Mouse (Mus musculus): ENCODE results near the gene Gsk3b.
"Not testable (repeated sequence)": the region's sequence is repeated elsewhere in the genome, so short reads cannot be mapped to it uniquely, and the experiment has no call there.

The Gsk3b gene

GRCm38 (mm10) chr16:38088629-38089446, at the start of gene Gsk3b:
Gene Gsk3b (plus strand): TSS chr16:38089001.
- DNase-seq (ENCODE audit: low read depth, low spot score) = peak; percentile 100

- DNase-seq (ENCODE audit: low read depth, low spot score) = no peak
Observed at GRCm38 (mm10) chr16:38042160-38042559, 46.6 kb upstream of the Gsk3b start.

GRCm38 (mm10) chr16:38044551-38044950, 44.2 kb upstream of the Gsk3b start:
- DNase-seq (ENCODE audit: low read depth, low spot score) = no peak

GRCm38 (mm10) chr16:38047781-38048558, 40.8 kb upstream of the Gsk3b start:
- no peak for DNase-seq (ENCODE audit: low read depth, low spot score)

GRCm38 (mm10) chr16:38057898-38058297, 30.9 kb upstream of the Gsk3b start:
- DNase-seq (ENCODE audit: low read depth, low spot score) = no peak

- DNase-seq (ENCODE audit: low read depth, low spot score) = no peak
Observed at GRCm38 (mm10) chr16:38058836-38059235, 30.0 kb upstream of the Gsk3b start.

GRCm38 (mm10) chr16:38059631-38060030, 29.2 kb upstream of the Gsk3b start:
- no peak for DNase-seq (ENCODE audit: low read depth, low spot score)

- not testable (repeated sequence) for DNase-seq (ENCODE audit: low read depth, low spot score)
Observed at GRCm38 (mm10) chr16:38073859-38074631, 14.8 kb upstream of the Gsk3b start.

GRCm38 (mm10) chr16:38080201-38080600, 8.6 kb upstream of the Gsk3b start:
- no peak for DNase-seq (ENCODE audit: low read depth, low spot score)

GRCm38 (mm10) chr16:38087231-38087630, 1.6 kb upstream of the Gsk3b start:
- no peak for DNase-seq (ENCODE audit: low read depth, low spot score)

- DNase-seq (ENCODE audit: low read depth, low spot score) = no peak
Observed at GRCm38 (mm10) chr16:38087645-38088125, 1.1 kb upstream of the Gsk3b start.

- no peak for DNase-seq (ENCODE audit: low read depth, low spot score)
Observed at GRCm38 (mm10) chr16:38088126-38088628, 624 bp upstream of the Gsk3b start.

- no peak for DNase-seq (ENCODE audit: low read depth, low spot score)
Observed at GRCm38 (mm10) chr16:38089447-38090170, 808 bp downstream of the Gsk3b start.

- DNase-seq (ENCODE audit: low read depth, low spot score) = peak; percentile 24
Observed at GRCm38 (mm10) chr16:38090341-38091005, 1.7 kb downstream of the Gsk3b start.

- peak; percentile 19 for DNase-seq (ENCODE audit: low read depth, low spot score)
Observed at GRCm38 (mm10) chr16:38091041-38091440, 2.2 kb downstream of the Gsk3b start.

- DNase-seq (ENCODE audit: low read depth, low spot score) = no peak
Observed at GRCm38 (mm10) chr16:38091706-38092105, 2.9 kb downstream of the Gsk3b start.

GRCm38 (mm10) chr16:38092598-38092997, 3.8 kb downstream of the Gsk3b start:
- no peak for DNase-seq (ENCODE audit: low read depth, low spot score)

GRCm38 (mm10) chr16:38095181-38095851, 6.5 kb downstream of the Gsk3b start:
- DNase-seq (ENCODE audit: low read depth, low spot score) = no peak

- DNase-seq (ENCODE audit: low read depth, low spot score) = no peak
Observed at GRCm38 (mm10) chr16:38097521-38097920, 8.7 kb downstream of the Gsk3b start.

GRCm38 (mm10) chr16:38099325-38099724, 10.5 kb downstream of the Gsk3b start:
- no peak for DNase-seq (ENCODE audit: low read depth, low spot score)

Measured in CD4-positive helper T cell, adult 2 months (primary cell).